Mouse (Mus musculus) neural tube, embryonic 14.5 days (tissue): ENCODE data around the gene Nt5c2. TPM values are rescaled to one million over a fixed set of nuclear protein-coding genes. Genes with fewer than 3 reads are reported as not detected.

Experiments
- ATAC-seq: fragments of 200-750 bp; cut with Nextera tagmentation; 2 replicates; pipeline ENCODE4 v1.8.0; 2017; ENCODE audit warnings: low read depth, mild to moderate bottlenecking, moderate TSS enrichment, moderate library complexity
- H3K27ac ChIP-seq: fragments of 300-500 bp; sonication (generic); 2 replicates; pipeline ENCODE4 v1.5.1; 2014; ENCODE audit warnings: low read depth, mild to moderate bottlenecking, control low read depth, low read length, moderate library complexity, mixed read lengths
- H3K27me3 ChIP-seq: fragments of 300-500 bp; sonication (generic); 2 replicates; pipeline ENCODE4 v1.6.1; 2014; ENCODE audit warnings: low read length; ENCODE audit not compliant: control insufficient read depth, insufficient read depth
- H3K36me3 ChIP-seq: fragments of 300-500 bp; sonication (generic); 2 replicates; pipeline ENCODE4 v1.6.1; 2014; ENCODE audit warnings: low read length, mixed read lengths; ENCODE audit not compliant: control insufficient read depth, insufficient read depth
- H3K4me1 ChIP-seq: fragments of 300-500 bp; sonication (generic); 2 replicates; pipeline ENCODE4 v1.6.1; 2014; ENCODE audit warnings: low read length; ENCODE audit not compliant: control insufficient read depth, insufficient read depth
- H3K4me2 ChIP-seq: fragments of 300-500 bp; sonication (generic); 2 replicates; pipeline ENCODE4 v1.6.1; 2014; ENCODE audit warnings: mild to moderate bottlenecking, low read depth, low read length, control low read depth
- H3K4me3 ChIP-seq: fragments of 300-500 bp; sonication (generic); 2 replicates; pipeline ENCODE4 v1.5.1; 2014; ENCODE audit warnings: low read depth, low read length, control low read depth, mixed read lengths
- H3K9ac ChIP-seq: fragments of 300-500 bp; sonication (generic); replicated peaks from 2 replicates; pipeline ENCODE4 v1.6.1; 2014; ENCODE audit warnings: low read depth, mild to moderate bottlenecking, control low read depth, low read length, mixed read lengths
- H3K9me3 ChIP-seq: fragments of 300-500 bp; sonication (generic); 2 replicates; pipeline ENCODE4 v1.6.1; 2016; ENCODE audit warnings: low read length; ENCODE audit not compliant: control insufficient read depth
- WGBS: fragments of 180-500 bp; shearing (Covaris S2); extraction: QIAGEN DNeasy Blood & Tissue Kit; methylation state at CpG from one replicate; pipeline ENCODE4 v1.1.7; 2014; 5-methylcytosine and 5-hydroxymethylcytosine counted together
- polyA plus RNA-seq: library from polyadenylated mRNA; unstranded; fragments of >200 nt; fragmentation: Nextera tagmentation; extraction: Ambion mirVana; gene quantifications from 2 replicates; pipeline ENCODE4 v1.2.1, GENCODE M21; 2014

Nt5c2 gene
- polyA plus RNA-seq, 1 experiment from 2014 or later: 80.3 TPM

GRCm38 (mm10) chr19:47023546-47023945 is 8.6 kb upstream of the Nt5c2 start:
- no peak for ATAC-seq
- Histone ChIP-seq H3K9me3 (no peaks in the 10 kb centered on the region), H3K4me2 (no peak overlapping the region), H3K27me3 (no peaks in the 10 kb centered on the region), H3K27ac (no peak overlapping the region), H3K4me3 (no peak overlapping the region), H3K36me3 (peaks cover 62% of the 10 kb centered on the region), H3K9ac (no peak overlapping the region), H3K4me1 (peaks cover 15% of the 10 kb centered on the region; the same call in 1 of the 2 replicates)
- 85% methylated on average over 13 of the region's 13 CpGs for WGBS

DNA sequence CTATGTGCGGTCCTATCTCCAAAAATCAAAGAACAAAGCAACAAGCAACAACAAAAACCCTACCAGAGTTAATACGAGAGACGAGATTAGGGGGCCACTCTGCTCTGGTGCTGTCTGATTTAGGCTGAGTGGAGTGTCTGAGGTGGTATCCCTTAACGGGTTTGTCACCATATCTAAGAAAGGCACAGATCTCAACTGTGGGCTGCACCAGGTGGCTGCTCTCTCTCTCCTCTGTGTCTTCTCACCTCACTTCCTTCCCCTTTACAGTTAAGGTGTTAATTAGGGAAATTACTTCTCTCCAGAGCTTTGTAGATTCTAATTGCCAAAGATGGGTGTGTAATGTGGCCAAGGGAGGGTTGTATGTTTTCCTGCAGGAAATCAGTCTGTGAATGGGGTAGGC is 7.8 kb upstream of the Nt5c2 start:
- Histone ChIP-seq H3K4me1 (peaks cover 15% of the 10 kb centered on the region; the same call in 1 of the 2 replicates), H3K9me3 (no peaks in the 10 kb centered on the region), H3K36me3 (peaks cover 62% of the 10 kb centered on the region), H3K27ac (no peak overlapping the region), H3K27me3 (no peaks in the 10 kb centered on the region), H3K4me3 (no peak overlapping the region), H3K9ac (no peak overlapping the region), H3K4me2 (no peak overlapping the region)
- ATAC-seq: no peak
- WGBS: 88% methylated on average over 4 of the region's 4 CpGs

- Histone ChIP-seq H3K9ac (peak overlapping the region; percentile 96), H3K4me3 (peak overlapping the region; percentile 68), H3K9me3 (no peaks in the 10 kb centered on the region), H3K27ac (peak overlapping the region; percentile 81), H3K27me3 (peaks cover 6% of the 10 kb centered on the region; the same call in 1 of the 2 replicates), H3K4me2 (peak overlapping the region; percentile 71), H3K36me3 (peaks cover 41% of the 10 kb centered on the region), H3K4me1 (peaks cover 15% of the 10 kb centered on the region; the same call in 1 of the 2 replicates)
- ATAC-seq: peak; percentile 32; the same call in 1 of the 2 replicates
- 3% methylated on average over 6 of the region's 6 CpGs for WGBS
These were observed 4.4 kb upstream of the Nt5c2 start for GRCm38 (mm10) chr19:47019326-47019725.

DNA sequence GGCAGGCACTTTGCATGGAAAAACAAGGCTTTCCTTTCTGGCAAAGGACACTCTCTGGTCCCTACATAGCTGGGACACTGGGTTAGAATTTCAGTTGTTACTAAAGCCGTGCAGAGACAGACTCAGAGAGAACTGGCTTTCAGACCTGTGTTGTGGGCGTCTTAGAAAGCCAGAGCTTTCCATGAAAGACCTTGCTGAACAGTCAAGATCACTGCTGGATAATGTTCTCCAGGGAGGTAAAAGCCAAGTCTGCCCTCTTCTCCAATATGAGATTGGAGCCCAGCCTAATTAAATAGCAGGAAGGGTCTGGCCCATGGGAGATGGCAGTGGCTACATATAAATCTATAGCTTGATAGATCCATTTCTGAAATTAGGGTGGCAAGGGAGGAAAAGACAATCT is 3.4 kb upstream of the Nt5c2 start:
- 2% methylated on average over 2 of the region's 2 CpGs for WGBS
- ATAC-seq: no peak
- H3K4me2 ChIP-seq: peak overlapping the region; percentile 71
- H3K4me3 ChIP-seq: peak overlapping the region; percentile 68
- H3K27ac ChIP-seq: peak overlapping the region; percentile 81
- H3K4me1 ChIP-seq: peaks cover 15% of the 10 kb centered on the region; the same call in 1 of the 2 replicates
- no peaks in the 10 kb centered on the region for H3K9me3 ChIP-seq
- peaks cover 7% of the 10 kb centered on the region; the same call in 1 of the 2 replicates for H3K27me3 ChIP-seq
- H3K9ac ChIP-seq: peak overlapping the region; percentile 96
- H3K36me3 ChIP-seq: peaks cover 33% of the 10 kb centered on the region

DNA sequence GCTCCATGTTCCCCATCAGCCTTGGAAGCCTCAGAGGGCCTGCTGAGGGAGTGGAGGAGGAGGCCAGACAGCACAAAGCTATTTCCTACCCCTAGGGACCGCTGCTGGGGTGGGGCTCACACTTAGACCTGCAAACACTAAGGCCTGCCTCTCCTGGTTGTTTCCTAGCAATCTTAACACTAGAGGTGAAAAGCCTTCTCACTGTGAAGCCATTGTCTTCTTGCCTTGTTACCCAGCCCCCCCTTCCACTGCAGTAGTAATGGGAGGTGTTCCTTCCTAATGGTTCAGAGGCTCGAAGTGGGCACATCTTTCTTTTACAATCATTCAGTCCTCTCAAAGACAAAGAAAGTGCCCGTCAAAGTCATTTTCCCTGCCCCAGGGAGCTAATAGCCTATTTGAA is 2.9 kb upstream of the Nt5c2 start:
- 0% methylated on average over 3 of the region's 3 CpGs for WGBS
- peak overlapping the region; percentile 81 for H3K27ac ChIP-seq
- no peak for ATAC-seq
- peak overlapping the region; percentile 71 for H3K4me2 ChIP-seq
- H3K9ac ChIP-seq: peak overlapping the region; percentile 96
- peak overlapping the region; percentile 68 for H3K4me3 ChIP-seq
- H3K27me3 ChIP-seq: peaks cover 7% of the 10 kb centered on the region; the same call in 1 of the 2 replicates
- no peaks in the 10 kb centered on the region for H3K9me3 ChIP-seq
- peaks cover 28% of the 10 kb centered on the region for H3K36me3 ChIP-seq
- peaks cover 15% of the 10 kb centered on the region; the same call in 1 of the 2 replicates for H3K4me1 ChIP-seq

- no peak for ATAC-seq
- under 1% methylated on average over 15 of the region's 15 CpGs for WGBS
- Histone ChIP-seq H3K9me3 (no peaks in the 10 kb centered on the region), H3K4me3 (peak overlapping the region; percentile 68), H3K4me1 (peaks cover 15% of the 10 kb centered on the region; the same call in 1 of the 2 replicates), H3K36me3 (peaks cover 15% of the 10 kb centered on the region; the same call in 1 of the 2 replicates), H3K9ac (peak overlapping the region; percentile 96), H3K27me3 (peaks cover 7% of the 10 kb centered on the region; the same call in 1 of the 2 replicates), H3K27ac (peak overlapping the region; percentile 97), H3K4me2 (peak overlapping the region; percentile 71)
These were observed 1.5 kb upstream of the Nt5c2 start for GRCm38 (mm10) chr19:47016487-47016886.

- H3K4me3 ChIP-seq: peak overlapping the region; percentile 68
- WGBS: 3% methylated on average over 9 of the region's 9 CpGs
- peak overlapping the region; percentile 71 for H3K4me2 ChIP-seq
- H3K27ac ChIP-seq: peak overlapping the region; percentile 97
- H3K9me3 ChIP-seq: no peaks in the 10 kb centered on the region
- H3K36me3 ChIP-seq: peaks cover 9% of the 10 kb centered on the region; the same call in 1 of the 2 replicates
- H3K9ac ChIP-seq: peak overlapping the region; percentile 96
- peaks cover 7% of the 10 kb centered on the region; the same call in 1 of the 2 replicates for H3K27me3 ChIP-seq
- H3K4me1 ChIP-seq: peaks cover 14% of the 10 kb centered on the region; the same call in 1 of the 2 replicates
- no peak for ATAC-seq
These were observed 1.0 kb upstream of the Nt5c2 start for GRCm38 (mm10) chr19:47015965-47016364.

DNA sequence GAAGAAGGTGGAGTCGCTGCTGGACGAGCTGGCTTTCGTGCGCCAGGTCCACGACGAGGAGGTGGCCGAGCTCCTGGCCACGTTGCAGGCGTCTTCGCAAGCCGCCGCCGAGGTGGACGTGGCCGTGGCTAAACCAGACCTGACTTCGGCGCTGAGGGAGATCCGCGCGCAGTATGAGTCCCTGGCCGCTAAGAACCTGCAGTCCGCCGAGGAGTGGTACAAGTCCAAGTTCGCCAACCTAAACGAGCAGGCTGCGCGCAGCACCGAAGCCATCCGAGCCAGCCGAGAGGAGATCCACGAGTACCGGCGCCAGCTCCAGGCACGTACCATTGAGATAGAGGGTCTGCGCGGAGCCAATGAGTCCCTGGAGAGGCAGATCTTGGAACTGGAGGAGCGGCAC is 443 bp upstream of the Nt5c2 start:
- peak overlapping the region; percentile 68 for H3K4me3 ChIP-seq
- H3K36me3 ChIP-seq: peaks cover 5% of the 10 kb centered on the region; the same call in 1 of the 2 replicates
- H3K27me3 ChIP-seq: peaks cover 7% of the 10 kb centered on the region; the same call in 1 of the 2 replicates
- peak; percentile 6; the same call in 1 of the 2 replicates for ATAC-seq
- peak overlapping the region; percentile 71 for H3K4me2 ChIP-seq
- H3K27ac ChIP-seq: peak overlapping the region; percentile 97
- peaks cover 9% of the 10 kb centered on the region; the same call in 1 of the 2 replicates for H3K4me1 ChIP-seq
- H3K9me3 ChIP-seq: no peaks in the 10 kb centered on the region
- peak overlapping the region; percentile 96 for H3K9ac ChIP-seq
- under 1% methylated on average over 37 of the region's 37 CpGs for WGBS

- Histone ChIP-seq H3K9ac (peak overlapping the region; percentile 96), H3K27ac (peak overlapping the region; percentile 97), H3K9me3 (no peaks in the 10 kb centered on the region), H3K4me2 (peak overlapping the region; percentile 71), H3K4me3 (peak overlapping the region; percentile 68), H3K36me3 (no peaks in the 10 kb centered on the region), H3K27me3 (peaks cover 7% of the 10 kb centered on the region; the same call in 1 of the 2 replicates), H3K4me1 (no peaks in the 10 kb centered on the region)
- ATAC-seq: peak; percentile 52
- WGBS: 1% methylated on average over 11 of the region's 11 CpGs
These were observed 850 bp downstream of the Nt5c2 start for GRCm38 (mm10) chr19:47014159-47014446.
